Mouse (Mus musculus) gastrocnemius, adult 18-20 months (tissue): Measurements from ENCODE around the gene Zfp61. TPM values are rescaled to one million over a fixed set of nuclear protein-coding genes. Genes with fewer than 3 reads are reported as not detected.

Experiments used
- DNase-seq: peaks from one replicate; pipeline ENCODE4 v3.0.0; 2021; ENCODE audit warnings: low spot score
- long read RNA-seq, 2 experiments: library from polyadenylated mRNA; stranded (forward); transcript quantifications; one replicate each; pipeline ENCODE4 v2.0.0; 2021
- total RNA-seq, 2 experiments: library from RNA; stranded (reverse); gene quantifications; 2 replicates each; pipeline ENCODE4 v1.2.3; 2021

The Zfp61 gene
- 1 to 10 TPM; 2.2 to 2.6 TPM for total RNA-seq
- long read RNA-seq, experiment 1, partial matches to known transcripts, result 0 of 2 reads
- long read RNA-seq, experiment 1, other reads (novel, unspliced or antisense), result 1 of 2 reads
- long read RNA-seq, experiment 2, partial matches to known transcripts, result 0 of 3 reads
- long read RNA-seq, experiment 2, other reads (novel, unspliced or antisense), result 2 of 3 reads

DNA sequence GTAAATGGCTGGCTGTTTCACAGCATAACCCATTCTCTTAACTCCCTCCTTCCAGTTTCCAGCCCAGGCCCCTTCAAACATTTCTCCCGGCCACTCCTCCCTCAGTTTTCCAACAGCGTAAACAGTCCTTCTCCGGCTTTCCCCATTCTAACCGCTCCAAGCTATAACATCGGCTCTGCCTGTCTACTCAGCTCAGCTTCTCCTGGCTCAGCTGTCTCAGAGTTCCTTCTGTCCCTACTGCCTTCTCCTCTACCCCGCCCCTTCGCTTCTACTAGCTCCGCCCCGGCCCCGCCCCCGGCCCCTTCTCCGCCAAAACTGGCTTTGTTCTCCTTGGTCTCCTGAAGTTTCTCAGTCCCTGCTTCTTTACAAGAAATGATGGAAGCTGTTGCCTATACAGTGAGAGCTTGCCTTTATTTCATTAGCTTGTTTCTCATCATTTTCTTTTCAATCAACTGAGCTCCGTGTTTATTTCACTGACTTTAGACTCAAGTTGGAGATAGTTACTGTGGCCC is at the start of gene Zfp61:
Zfp61 (minus strand) TSS at position 462 of the 512 bp plus-strand sequence.
- DNase-seq, result peak; percentile 21

DNA sequence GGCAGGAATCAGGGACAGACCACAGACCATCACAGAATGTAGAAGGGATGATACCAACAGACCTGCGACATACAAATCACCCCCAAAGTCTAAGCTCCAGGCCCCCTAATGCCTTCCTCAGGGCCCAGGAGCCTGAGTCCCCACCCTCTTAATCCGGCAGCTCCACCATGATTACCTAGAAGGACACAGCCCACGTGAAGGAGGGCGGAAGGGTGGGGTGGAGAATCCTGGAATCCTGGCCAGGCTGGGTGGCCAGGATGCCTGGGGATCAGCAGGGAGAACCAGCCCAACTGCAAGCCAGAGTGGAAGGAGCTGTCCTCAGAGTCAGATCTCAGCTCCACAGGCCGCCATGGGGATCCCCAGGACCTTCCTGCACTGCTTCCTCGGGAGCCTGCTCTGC is 47.9 kb upstream of the Zfp61 start, which contains the start of gene Lypd5:
Lypd5 (plus strand) TSS at position 301 of the 400 bp plus-strand sequence.
- DNase-seq, result no peak

DNA sequence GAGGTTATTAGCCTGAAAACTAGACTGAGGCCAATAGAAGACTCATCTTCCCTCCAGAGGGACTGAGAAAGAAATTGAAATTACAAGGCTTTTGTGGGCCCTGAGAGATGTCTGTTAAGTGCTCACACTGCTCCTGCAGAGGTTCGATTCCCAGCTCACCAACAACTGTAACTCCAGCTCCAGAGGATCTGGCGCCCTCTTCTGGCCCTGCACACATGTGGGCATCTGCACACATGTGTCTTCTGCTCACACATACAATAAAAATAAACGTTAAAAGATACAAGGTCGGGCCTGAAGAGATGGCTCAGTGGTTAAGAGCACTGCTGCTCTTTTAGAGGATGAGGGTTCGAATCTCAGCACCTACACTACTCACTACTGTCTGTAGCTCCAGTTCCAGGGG is 45.4 kb upstream of the Zfp61 start:
- DNase-seq, result no peak

DNA sequence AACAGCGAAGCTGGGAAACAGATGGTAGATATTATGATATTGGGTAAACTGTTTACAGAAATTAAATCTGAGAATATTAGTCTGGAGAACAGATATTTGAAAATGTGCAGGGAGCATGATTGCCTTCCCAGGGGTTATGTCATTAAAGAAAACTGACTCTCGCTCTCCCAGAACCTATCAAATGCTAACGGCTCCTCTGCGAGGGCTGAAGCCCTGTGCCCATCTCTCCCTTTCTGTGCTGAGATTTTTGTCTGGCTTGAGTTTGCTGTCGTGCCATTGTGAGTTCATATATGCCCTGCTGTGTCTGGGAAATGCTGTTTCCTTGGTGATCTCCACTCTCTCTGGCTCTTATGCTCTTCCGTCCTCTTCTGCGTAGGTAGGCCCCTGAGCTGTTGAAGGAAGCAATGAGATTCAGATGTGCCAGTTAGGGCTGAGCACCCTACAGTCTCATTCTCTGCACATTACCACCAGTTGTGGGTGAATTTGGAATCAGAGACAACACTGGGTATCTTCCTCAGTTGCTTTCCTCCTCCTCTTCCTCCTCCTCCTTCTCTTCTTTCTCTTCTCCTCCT is 42.8 kb upstream of the Zfp61 start:
- DNase-seq, result no peak

DNA sequence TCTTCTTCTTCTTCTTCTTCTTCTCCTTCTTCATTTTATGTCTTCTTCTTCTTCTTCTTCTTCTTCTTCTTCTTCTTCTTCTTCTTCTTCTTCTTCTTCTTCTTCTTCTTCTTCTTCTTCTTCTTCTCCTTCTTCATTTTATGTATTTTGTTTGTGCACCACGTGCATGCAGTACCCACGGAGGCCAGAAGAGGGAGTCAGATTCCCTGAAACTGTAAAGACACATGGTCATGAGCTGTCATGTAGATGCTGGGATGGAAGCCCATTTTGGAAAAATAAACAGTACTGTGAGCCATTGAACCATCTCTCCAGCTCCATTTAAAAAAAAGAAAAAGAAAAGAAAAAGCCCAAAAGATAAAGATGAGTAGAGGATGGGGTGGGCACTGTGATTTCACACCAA is 37.2 kb upstream of the Zfp61 start:
- no peak for DNase-seq

DNA sequence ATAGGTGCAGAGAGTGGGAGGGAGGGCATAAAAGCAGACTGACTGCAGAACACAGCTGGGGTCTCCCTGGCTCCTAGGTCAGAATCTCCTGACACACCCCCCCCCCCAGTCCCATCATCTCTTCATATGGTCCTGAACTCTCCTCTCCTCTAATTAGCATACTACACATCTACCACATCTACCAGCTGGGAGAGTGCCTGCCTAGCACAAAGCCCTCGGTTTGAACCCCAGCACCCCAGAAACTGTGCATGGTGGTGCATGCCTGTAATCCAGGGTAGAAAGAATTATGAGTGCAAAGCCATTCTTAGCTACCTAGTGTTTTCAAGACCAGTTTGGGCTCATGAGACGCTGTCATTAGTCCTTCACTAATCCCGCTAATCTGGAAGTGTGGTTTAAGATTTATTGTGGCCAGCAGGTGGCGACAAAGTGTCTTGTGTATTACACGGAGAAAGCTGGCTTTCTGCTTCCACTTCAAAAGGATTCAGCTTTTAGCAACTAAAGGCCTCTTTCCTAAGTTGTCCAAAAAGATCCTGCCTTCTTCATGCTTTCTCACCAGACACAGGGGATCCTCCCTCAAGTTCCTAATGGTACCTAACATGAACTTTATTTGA is 34.8 kb upstream of the Zfp61 start:
- DNase-seq, result peak; percentile 56

DNA sequence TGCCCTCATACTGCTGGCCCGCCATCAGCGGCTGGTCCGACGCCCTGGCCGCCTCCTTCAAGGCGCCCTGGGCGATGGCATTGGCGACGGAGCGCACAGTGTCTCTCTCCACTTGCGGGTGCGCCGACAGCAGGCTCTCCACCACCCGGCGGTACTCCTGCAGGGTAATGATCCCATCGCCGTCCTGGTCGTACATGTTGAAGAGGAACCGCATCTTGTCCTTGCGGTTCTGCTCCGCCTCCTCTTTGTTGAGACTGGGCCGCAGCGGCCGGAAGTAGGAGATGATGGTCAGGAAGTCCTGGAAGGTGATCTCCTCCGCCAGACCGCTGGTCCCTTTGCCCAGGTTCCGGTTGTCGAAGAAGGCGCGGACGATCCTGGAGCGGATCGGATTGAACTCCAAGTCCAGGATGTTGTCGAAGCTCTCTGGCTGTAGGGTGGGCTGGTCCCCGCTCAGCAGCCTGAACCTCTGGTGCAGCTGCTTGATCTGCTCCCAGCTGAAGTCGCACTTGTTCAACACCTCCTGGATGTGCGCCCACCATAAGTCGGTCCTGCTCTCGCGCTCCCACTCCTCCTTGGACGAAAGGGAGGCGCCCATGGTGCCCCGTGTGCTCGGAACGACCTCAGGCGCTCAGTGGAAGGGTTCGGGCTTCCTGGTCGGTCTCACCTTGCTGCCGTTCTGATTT is 32.4 kb upstream of the Zfp61 start, which contains the start of gene Tescl:
Tescl (minus strand) TSS at position 633 of the 683 bp plus-strand sequence.
- DNase-seq, result no peak

DNA sequence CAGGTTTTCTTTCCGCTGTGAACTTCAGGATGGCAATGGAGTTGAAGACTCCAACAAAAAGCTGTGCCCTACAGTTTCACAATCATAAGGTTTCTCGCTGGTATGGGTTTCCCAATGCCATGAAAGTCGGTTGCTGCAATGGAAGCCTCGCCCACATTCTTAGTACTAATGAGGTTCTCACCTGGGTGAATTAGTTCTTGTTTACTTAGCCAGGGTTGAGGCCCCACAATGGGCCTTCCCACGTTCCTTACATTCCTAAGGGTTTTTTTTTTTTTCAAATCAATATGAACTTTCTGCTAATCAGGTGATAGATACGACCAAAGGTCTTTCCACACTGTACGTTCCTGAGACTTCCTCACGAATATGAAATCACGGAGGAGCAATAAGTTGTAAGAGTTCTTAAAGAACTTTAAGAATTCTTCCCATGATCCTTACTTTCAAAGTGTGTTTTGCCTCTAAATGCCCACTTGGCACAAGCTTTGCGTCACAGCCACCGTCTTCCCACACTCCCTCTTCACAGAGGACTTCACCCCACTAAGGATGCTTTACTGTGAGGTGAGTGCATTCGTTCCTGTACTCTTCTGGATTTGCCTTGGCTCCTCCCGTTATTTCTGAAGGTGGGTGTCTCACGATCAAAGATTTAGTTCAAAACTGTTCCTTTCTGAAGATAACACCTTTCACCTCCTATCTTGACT is 26.4 kb upstream of the Zfp61 start:
- DNase-seq, result no peak

DNA sequence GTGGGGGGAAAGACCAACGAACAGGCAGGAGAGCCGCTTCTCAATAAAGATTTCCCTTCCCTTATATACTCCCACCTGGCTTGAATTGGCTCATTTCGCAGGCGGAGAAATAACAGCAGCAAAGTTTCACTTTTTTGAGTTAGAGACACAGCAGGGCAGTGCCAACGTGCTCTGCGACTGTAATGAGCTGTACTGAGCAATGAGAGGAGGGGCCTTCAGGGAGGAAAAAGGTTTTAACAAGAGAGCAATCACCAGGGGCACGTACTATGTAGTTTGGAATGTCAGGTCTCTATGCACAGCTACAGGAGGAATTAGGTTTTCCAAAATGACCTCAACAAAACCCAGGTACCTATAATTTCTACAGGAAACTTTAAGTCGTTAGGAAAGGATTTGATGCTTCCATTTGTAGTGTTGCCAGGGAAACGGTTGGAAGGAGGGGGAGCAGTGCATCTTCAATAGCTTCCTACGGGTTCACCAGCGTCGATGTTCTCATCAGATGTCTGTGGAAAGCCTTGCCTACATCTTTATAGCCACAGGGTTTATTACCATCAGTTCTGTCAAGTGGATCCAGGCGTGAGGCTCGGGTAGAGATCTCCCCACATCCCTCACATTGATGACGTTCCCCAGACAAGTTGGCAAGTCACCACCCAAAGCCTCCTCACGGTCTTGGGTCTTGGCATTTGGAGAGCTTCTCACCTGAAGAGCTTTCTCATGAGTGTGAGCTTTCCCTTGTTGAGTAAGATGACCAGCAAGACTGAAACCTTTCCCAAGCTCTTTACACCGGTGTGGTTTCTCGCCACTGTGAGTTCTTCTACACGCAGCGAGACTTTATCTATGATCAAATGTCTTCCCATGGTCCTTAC is 25.5 kb upstream of the Zfp61 start:
- DNase-seq, result no peak

DNA sequence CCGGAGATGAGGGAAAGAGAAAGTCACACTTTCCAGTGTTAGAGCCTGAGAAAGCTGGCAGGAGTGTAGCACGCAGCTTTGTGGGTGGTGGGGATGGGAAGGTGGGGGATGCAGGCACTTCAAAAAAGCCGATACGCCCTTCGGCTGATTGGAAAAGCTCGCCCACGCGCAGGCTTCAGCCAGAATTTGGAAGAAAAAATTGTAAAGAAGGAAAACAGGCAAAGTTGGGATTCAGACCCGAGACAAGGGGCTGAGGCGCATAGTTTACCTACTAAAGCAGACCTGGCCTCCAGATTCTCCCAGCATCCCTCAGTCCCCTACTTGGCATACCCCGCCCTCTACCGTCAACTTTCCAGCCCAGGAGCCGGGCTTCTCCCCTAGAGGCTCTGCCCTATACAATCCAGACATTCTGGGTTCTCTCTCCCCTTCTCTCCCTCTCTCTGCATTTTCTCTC is 24.7 kb upstream of the Zfp61 start:
- DNase-seq, result no peak

DNA sequence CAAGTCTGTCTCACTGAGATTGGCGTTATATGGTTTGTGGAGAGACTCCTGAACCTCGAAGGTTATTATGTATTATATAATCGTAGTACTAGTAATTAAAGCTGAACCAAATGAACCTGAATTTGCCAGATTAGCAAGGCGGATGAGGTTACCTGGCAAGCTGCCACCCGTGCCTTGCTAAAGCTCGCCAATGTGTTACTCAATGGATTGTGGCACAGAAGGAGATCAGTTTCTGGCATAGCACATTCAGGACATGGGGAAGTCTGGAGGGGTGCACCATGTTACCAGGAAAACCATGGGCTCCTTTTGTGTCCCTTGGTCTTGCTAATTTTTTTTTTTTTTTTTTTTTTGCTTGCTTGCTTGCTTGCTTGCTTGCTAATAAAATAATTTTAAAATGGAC is 24.2 kb upstream of the Zfp61 start:
- no peak for DNase-seq

DNA sequence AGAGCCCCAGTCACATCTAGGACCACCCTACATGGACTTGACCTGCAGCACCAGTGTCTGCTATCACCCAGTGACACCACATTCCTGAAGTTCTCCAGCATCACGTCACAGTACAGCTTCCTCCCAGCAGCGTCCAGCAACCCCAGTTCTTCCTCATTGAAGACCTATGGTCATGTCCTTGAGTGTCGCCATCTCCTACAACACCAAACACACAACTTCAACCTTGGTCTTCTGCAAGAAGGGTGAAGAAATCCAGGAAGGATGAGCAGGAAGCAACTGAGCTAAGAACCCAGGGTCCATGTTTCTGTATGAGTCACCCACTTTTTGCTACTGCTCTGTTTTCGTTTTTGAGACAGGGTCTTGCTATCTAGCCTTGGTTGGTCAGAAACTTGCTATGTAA is 21.6 kb upstream of the Zfp61 start:
- DNase-seq, result no peak

DNA sequence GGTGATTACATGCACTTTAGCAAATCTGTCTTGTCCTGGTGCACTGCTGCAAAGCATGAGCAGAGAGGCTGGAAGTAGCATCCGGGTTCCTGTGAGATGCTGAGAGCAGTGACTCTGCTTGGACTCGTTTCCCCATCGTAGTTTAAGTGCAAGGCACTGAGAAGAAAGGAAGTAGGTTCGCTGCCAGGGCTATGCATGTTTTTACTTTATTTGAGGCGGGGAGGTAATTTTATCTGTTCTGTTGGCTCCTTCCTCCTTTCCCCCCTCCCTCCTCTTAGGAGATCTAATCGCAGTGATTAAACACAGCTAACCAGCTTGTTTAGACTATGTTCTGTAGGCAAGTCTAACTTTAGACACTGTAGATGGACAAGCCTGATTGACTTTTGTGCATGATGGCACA is 17.9 kb upstream of the Zfp61 start:
- DNase-seq, result no peak

DNA sequence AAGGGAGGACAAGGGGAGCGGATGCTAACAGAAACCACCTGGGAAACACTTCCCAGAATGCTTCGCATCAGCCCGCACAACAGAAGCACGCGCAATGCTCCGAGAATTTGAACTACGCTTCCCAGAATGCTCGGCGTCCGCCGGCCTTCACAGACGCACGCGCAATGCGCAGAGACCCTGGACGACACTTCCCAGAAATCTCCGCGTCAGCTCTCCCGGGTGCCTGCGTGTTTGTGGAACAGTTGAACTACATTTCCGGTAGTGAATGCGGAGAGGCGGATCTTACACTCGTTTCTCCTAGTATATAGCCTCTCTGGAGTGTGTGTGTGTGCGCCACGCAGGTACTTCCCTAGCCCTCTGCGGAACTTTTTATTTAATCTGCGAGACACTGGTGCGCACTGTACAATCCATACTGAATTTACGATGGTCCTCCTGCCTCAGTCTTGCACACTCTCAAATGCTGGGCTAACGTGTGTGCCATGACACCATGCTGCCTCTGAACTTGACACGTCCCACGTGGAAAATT is 15.6 kb upstream of the Zfp61 start, which contains the start of gene Zfp94:
Zfp94 (minus strand) TSS at position 100 of the 526 bp plus-strand sequence.
- DNase-seq, result peak; percentile 96

DNA sequence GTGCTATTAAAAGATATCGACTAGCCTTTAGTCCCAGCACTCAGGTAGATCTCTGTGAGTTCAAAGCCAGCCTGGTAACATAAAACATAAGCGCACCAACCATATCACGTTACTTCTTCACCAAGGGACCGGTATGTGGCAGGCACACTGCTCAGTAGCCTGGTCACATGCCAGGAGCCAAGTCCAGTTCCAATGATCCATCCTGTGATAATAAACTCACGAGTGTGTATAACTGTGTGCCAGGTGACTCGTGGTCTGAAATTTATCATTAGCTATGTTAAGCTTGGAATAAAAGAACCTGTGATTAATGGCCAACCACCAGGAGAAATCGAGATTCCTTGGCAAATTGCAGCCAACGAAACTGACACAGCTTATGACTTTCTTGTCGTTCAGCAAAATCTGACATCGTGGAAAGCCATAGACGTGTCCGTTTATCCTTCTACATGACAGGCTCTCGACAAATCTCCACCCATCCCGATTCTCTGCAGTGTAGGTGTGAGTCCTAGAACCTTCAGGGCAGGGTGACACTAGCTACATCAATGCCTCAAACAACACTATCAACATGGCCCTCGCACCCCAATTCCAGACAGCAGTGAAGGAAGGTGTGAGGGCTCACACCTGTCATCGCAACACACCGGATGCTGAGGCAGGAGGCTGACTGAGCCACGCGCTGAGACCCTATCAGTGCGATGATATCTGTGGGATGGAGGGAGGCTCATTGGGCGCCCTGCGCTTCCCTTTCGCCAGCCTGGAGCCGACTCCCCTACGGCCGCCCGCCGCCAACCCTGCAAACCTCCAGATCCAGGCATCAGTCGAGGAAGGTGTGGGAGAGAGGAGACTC is 14.9 kb upstream of the Zfp61 start:
- DNase-seq, result no peak

DNA sequence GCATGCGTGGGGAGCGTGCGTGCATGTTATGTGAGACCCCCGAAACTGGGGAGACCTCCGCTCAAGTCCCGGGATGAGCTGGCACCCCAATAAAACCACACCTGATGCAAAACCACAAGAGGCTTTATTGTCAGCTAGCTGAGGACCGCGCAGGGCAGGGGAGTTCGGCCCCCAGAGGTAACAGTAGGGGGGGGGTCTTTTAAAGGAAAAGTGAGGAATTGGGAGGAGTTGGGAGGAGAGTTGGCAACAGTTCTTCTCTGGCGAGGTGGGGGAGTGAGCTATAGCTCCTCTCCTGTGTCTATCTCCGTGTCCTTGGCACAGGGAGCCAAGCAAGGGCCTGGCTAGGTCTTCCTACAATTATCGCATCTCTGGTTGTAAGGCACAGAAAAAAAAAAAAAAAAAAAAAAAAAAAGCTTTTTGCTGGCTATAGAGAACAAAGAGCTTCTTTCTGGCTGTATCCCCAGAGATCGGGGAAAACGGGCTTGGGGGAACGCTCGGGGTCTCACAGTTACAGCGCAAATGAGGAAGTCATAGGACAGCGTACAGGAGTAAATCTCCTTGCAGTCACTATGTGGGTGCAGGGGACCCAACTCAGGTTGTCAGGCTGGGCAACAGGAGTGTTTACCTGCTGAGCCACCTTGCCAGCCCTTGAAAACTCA is 1.1 kb downstream of the Zfp61 start:
- DNase-seq, result peak; percentile 14

DNA sequence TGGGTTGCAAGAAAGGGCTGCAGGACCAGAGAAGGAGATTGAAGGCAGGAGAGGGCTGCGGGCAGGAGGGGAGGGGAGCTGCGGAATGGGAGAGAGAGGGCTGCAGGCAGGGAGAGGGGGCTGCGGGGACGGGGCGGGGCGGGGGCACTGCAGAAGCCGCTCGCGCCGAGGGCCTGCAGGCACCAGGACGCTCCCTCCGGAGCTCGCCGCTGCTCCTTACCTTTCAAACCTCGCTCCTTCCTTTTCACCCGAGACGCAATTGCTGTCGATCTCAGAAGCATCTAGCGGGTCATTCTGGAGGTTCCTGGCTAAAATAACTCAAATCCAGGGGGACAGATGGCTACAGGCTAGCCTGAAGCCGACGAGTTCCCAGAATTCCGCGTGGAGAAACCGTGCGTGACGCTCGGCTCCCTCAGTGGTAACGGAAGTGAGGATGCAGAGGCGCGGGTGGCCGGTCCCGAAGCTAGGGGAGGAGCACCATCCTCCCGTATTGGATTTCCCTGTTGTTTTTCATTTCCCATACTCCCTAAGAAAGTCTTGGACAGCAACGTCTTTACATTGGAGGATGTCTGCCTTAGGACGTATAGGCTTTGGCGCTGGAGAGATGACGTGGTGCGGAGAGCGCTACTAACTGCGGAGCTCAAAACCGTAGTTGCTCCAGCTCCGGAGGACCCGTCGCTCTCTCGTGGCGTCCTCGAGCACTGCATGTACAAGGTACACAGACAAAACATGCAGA is 1.9 kb downstream of the Zfp61 start:
- DNase-seq, result peak; percentile 66

DNA sequence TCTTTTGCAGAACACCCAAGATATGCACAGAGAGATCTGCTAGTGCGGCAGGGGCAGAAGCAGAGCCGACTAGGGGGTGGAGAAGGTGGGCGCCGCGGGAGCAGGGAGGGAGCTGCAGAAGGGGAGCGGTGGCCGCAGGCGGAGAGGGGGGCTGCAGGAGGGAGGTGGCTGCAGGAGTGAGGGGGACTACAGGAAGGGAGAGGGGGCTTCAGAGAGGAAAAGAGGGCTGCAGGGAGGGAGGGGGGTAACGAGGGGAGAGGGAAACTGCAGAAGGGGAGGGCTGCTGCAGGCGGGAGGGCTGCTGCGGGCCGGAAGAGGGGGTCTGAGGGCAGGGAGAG is 2.4 kb downstream of the Zfp61 start:
- DNase-seq, result no peak
